Mouse (Mus musculus) 3134 (cell line): ENCODE measurements around the gene Zbtb3.
"Not testable (repeated sequence)": the region's sequence is repeated elsewhere in the genome, so short reads cannot be mapped to it uniquely, and the experiment has no call there.

Source experiments
- DNase-seq: peaks from one replicate; pipeline ENCODE4 v3.0.0-alpha.2; 2011; ENCODE audit warnings: low spot score; ENCODE audit not compliant: insufficient read length; ENCODE audit errors: extremely low read depth

The Zbtb3 gene

GRCm38 (mm10) chr19:8803204-8803780 lies 937 bp downstream of the Zbtb3 start:
- no peak for DNase-seq

- no peak for DNase-seq
Measured at GRCm38 (mm10) chr19:8803879-8804660, 1.7 kb downstream of the Zbtb3 start.

DNA sequence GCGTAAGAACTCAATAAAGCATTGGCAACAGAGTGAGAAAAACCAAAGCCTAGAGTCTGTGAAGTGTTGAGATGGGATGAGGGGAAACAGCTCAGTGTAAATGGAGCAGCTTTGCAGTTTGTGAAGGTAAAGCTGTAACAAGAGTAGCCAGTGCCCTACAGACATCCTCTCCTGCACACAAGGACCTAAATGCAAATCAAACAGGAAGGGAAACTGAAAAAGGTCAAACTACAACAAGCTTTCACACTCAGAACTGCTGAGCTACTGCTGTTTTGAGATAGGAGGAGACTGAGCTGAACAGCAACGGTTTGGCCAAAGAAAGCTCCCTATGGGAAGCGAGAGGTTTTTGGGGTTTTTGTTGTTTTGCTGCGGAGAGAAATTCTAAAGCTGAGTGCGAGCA lies 4.5 kb downstream of the Zbtb3 start:
- no peak for DNase-seq

GRCm38 (mm10) chr19:8815812-8816211 lies 13.5 kb downstream of the Zbtb3 start:
- no peak for DNase-seq

DNA sequence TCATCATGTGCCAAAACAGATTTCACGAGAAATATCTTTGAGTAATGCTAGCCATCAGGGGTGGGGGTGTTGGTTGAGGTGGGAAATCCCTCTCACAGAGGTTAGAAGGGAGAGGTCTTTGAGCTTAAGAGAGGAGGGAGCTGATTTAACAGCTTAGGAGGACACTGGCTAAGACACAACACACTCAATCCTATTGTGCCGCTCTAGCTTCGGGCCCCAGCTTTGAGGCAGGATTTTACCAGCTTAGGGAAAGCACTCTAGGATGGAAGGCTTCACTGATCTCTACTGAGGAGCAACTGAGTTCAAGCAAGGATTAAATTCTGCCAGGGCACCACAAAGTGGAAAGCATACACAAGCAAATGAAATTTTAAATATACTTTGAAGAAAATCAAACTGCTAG lies 14.6 kb downstream of the Zbtb3 start:
- no peak for DNase-seq

DNA sequence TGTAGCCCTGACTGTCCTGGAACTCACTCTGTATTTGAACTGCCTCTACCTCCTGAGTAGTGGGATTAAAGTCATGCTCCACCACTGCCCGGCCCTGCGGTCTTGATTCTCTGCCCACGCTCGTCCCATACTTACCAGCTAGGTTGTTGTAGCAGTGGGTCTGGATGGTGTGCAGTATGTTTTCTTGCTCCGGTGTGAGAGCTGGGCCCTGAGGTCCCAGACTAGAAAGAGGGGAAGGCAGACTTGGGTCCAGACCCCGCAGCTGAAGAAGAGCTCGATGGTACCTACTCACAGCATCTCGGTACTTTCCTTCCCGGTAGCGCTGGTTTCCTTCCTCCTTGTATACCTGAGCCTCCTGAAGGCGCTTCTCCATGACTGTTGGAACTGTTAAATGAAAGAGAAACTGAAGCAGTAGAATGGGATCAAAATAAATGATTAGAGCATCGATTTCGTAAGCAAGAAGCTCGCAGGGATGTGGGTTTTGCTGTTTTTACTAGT lies 16.0 kb downstream of the Zbtb3 start:
- DNase-seq, result no peak

GRCm38 (mm10) chr19:8818801-8819595 lies 16.6 kb downstream of the Zbtb3 start, which contains the start of gene Ttc9c:
Gene Ttc9c (minus strand): TSS chr19:8819333.
- DNase-seq, result peak; percentile 93

GRCm38 (mm10) chr19:8819596-8820423 lies 17.5 kb downstream of the Zbtb3 start, which contains the start of gene Hnrnpul2:
Gene Hnrnpul2 (plus strand): TSS chr19:8820010.
- DNase-seq, result peak; percentile 99

- DNase-seq, result no peak
Measured at GRCm38 (mm10) chr19:8820424-8820956, 18.1 kb downstream of the Zbtb3 start.

- DNase-seq, result no peak
Measured at GRCm38 (mm10) chr19:8821146-8821545, 18.8 kb downstream of the Zbtb3 start.

DNA sequence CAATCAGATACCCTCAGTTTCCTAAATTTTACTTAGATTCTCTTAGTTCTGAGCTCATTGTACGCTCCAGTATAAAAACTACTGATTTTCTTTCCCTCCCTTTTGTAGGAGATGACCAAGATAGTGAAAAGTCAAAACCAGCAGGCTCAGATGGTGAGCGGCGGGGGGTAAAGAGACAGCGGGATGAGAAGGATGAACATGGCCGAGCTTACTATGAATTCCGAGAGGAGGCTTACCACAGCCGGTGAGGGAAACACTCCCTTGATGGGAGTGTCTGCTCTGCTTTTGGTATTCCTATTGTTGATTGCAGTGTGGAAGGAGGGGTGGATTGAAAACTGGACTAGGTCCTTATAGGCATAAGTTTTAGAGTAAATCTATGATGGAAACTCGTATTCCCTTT lies 20.3 kb downstream of the Zbtb3 start:
- DNase-seq, result no peak

DNA sequence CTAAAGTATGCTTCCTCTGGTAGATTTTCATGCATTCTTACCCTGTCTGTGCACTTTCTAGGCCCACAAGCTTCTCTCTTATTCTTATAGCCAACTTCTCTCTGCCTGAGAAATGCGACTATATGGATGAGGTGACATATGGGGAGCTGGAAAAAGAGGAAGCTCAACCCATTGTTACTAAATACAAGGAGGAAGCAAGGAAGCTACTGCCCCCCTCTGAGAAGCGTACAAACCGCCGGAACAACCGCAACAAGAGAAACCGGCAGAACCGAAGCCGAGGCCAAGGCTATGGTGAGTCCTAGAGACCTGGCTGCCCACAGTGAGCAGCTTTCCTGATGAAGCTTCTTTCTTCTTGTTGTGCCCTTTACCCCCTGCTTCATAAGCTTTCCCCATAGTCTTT lies 27.3 kb downstream of the Zbtb3 start, which contains the start of gene AC129217.1:
Gene AC129217.1 (plus strand): TSS at position 114 of the 400 bp plus-strand sequence.
- no peak for DNase-seq

GRCm38 (mm10) chr19:8830664-8831063 lies 28.3 kb downstream of the Zbtb3 start:
- DNase-seq, result no peak

DNA sequence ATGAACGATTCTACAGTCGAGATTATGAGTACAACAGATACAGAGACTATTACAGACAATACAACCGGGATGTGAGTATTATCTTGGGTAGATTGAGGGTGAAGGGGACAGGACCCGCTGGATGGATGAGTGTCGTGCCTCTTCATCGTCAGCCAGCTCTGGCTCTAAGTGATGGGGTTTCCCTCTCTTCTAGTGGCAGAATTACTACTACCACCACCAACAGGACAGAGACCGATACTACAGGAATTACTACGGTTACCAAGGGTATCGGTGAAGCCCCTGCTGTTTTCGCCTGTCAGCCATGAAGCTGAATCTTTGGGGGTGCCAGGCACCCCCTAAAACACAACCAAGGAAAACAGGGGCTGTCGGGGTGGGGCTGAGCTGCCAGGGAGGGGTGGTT lies 28.9 kb downstream of the Zbtb3 start:
- no peak for DNase-seq

- DNase-seq, result no peak
Measured at GRCm38 (mm10) chr19:8832971-8833370, 30.6 kb downstream of the Zbtb3 start.

GRCm38 (mm10) chr19:8836327-8836726 lies 34.0 kb downstream of the Zbtb3 start:
- not testable (repeated sequence) for DNase-seq

DNA sequence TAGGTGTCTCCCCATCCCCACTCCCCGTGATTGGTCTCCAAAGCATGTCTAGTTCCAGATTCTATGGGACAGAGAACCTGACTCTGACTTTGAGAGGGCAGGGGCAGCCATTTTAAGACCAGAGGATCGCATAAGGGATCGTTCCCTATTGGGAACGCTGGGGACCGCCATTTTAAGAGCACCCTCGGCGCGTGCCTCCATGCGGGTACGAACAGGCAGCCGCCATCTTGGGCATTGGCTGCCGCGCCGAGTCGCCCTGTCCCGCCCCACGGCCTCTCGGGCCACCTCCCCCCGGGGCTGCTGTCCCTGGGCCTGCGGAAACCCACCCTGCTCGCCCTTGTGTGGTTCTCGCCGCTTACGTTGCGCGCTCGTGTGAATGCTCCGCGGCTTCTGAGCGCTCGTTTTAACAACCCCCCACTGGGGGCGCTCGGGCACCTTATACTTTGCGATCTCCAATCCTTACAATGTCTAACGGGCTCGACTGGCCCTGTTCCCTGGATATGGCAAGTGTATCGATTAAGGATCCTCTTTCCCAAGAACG lies 35.0 kb downstream of the Zbtb3 start, which contains the start of gene Bscl2:
Gene Bscl2 (plus strand): TSS at position 217 of the 541 bp plus-strand sequence.
- DNase-seq, result peak; percentile 17

- no peak for DNase-seq
Measured at GRCm38 (mm10) chr19:8838041-8838730, 35.8 kb downstream of the Zbtb3 start.
